Mouse (Mus musculus): ENCODE measurements around the gene Mast4.

DNA sequence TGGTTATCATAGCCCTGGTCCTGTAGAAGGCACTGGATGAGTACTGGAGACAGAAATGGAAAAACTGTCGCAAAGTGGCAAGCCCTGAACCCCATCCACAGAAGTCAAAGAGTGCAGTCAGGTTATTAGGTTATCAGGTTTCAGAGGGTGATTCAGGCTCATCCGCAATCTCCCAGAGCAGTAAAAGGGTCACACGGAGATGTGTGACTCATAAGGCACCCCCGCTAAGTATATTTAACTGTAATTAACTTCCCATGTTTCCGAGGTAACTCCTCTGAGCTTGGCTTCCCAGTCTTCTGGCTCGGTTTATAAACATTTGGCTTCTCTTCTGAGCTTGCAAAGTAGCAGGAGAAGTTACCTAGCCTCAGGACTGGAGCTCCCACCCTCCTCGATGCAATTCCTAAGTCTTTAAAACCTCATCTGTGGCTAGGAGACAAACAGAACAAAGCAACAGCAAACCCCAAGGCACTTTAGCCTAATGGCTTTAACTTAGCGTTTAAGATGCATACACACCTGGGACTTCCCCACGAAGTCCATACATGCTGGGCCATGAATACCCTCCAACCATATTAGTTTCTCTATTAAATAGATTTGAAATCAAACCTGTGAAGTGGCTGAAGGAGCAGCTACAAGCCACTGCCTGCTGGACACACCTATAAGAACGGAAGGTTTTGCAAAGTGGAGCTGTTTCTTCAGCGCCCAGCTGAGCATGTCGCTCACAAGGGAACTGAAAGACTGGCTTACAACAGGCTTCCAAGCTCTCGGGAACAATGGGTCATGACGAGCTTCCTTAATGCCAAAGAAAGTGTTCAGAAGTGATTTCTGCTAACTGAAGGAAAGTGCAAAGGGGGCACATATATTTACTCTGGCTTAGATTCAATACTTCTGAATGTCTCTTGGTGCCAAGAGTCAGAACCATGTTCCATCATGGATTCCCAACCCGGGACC lies 439.7 kb downstream of the Mast4 start:
- TF ChIP-seq TAL1 (IDR thresholded peaks at IDR 0.05; ENCODE audit: low read length) (no peak), GATA1 (IDR thresholded peaks at IDR 0.05; ENCODE audit: low read length) (no peak)

All from erythroblast, embryonic 14.5 days (primary cell).